Mouse (Mus musculus) fat pad, adult 2 months (tissue): ENCODE measurements around the gene Pim2.
"Not testable (repeated sequence)": the region's sequence is repeated elsewhere in the genome, so short reads cannot be mapped to it uniquely, and the experiment has no call there.

Experiments
- DNase-seq: peaks from one replicate; pipeline ENCODE4 v3.0.0-alpha.2; 2011; ENCODE audit warnings: low read depth, low spot score; ENCODE audit errors: extremely low read depth

Pim2 gene

DNA sequence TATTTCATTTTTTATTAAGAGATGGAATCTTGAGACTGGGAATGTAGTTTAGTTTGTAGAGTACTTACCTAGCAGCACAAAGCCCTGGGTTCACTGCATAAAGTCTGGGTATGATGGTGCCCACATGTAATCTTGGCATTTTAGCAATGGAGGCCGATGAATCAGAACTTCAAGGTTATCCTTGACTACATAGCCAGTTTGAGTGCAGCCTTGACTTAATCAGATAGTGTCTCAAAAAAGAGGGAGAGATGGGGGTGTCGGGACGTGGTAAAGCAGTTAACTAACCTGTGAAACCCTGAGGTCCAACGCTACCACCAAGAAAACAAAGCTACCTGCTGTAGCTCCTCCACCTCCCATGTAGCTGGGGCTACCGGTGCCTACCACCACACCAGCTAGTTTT lies 26.4 kb downstream of the Pim2 start:
- no peak for DNase-seq

DNA sequence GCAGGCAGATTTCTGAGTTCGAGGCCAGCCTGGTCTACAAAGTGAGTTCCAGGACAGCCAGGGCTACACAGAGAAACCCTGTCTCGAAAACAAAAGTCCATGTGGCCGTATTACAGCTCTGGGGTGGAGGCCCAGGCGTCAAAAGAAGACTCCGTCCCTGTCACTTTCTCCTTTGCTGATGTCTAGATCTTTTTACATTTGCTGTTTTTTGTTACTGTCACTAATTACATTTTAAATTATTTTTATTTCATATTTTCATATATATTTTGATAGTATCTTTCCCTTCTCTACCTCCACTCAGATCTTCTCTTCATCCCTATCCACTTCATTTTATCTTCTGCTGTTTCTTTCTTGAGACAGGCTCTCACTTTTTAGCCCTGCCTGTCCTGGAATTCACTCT lies 29.7 kb downstream of the Pim2 start, which contains the start of gene Gm10491:
Gene Gm10491 (minus strand): TSS at position 101 of the 400 bp plus-strand sequence.
- DNase-seq = no peak

DNA sequence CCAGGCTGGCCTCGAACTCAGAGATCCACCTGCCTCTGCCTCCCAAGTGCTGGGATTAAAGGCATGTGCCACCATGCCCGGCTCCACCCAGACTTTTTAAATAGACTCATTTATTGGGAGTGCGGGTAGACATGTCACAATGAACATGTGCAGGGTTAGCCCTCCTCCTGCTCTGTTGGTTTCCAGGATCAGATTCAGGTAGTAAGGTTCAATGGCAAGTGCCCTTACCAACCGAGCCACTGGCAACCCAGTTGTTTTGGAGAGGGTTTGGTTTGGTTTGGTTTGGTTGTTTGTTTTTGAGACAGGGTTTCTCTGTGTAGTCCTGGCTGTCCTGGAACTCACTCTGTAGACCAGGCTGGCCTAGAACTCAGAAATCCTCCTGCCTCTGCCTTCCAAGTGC lies 31.2 kb downstream of the Pim2 start, which contains the start of gene Gm10490:
Gene Gm10490 (plus strand): TSS at position 301 of the 400 bp plus-strand sequence.
- not testable (repeated sequence) for DNase-seq

DNA sequence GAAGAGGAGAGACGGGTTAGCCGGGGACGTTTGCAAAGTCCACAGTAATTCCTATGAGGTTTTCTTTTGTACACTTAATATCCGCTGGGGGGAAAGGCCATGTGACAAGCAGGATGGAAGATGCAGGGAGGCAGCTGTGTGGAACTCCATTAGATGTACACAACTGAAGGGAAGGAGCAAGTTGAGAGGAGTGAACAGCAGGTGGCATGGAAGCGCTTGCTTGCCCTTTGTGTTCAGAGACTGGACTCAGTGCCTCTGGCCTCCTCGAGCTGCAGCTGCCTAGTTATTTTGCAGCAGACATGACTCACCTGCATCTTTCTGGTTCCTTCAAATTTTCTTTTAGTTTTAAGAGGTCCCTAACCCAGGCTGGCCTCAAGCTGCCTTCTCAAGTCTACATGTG lies 32.4 kb downstream of the Pim2 start:
- no peak for DNase-seq

DNA sequence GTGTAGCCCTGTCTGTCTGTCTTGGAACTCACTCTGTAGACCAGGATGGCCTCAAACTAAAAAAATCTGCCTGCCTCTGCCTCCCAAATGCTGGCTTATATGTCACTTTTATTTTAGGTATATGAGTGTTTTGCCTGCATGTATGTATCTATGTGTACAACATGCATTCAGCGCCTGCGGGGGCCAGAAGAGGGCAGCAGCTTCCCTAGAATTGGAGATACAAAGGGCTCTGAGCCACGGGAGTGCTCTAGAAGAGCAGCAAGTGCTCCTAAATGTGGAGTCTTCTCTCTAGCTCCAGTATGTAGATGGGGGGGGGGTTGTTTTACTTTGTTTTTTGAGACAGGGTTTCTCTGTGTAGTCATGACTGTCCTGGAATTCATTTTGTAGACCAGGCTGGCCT lies 37.6 kb downstream of the Pim2 start:
- not testable (repeated sequence) for DNase-seq

DNA sequence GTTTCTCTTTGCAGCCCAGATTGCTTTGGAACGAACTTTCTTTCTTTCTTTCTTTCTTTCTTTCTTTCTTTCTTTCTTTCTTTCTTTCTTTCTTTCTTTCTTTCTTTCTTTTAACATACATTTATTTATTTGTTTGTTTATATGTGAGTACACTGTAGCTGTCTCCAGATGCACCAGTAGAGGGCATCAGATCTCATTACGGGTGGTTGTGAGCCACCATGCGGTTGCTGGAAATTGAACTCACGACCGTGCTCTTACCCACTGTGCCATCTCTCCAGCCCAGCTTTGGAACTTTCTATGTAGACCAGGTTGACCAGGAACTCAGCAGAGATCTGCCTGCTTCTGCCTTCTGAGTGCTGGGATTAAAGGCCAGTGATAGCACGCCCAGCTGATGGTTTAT lies 39.9 kb downstream of the Pim2 start:
- DNase-seq = not testable (repeated sequence)

DNA sequence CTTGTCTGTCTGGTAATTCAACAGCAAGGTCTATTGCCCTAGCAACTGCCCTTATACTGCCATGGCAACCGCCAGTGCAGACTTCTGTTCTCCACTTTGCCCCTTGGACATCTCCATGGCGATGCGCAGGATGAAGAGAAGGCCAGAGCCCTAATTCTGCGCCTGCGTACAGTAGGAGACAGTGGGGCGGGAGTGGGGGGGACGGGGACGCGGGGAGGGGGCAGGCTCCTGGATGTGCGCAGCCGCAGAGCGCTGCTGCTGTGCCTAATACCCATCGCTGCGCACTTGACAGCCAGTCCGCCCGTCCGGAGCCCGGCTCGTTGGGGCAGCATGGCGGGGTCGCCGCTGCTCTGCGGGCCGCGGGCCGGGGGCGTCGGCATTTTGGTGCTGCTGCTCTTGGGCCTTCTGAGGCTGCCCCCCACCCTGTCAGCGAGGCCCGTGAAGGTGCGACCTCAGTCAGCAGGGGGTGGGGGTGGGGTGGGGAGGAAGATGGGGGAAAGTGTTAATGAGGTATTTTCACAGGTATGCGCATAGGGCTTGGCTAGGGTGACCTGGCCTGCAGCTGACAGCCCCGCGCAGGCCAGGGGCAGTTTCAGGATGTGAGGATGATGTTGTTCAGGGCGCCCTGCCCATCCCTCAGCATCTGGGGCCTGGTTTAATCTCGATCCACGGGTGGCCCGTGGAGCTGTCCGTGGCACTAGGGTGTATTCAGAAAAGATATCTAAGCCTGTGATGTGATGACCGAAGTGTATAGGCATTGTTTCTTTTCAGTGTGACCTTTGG lies 41.7 kb downstream of the Pim2 start, which contains the start of gene Pcsk1n:
Gene Pcsk1n (plus strand): TSS at position 222 of the 783 bp plus-strand sequence.
- DNase-seq = no peak

DNA sequence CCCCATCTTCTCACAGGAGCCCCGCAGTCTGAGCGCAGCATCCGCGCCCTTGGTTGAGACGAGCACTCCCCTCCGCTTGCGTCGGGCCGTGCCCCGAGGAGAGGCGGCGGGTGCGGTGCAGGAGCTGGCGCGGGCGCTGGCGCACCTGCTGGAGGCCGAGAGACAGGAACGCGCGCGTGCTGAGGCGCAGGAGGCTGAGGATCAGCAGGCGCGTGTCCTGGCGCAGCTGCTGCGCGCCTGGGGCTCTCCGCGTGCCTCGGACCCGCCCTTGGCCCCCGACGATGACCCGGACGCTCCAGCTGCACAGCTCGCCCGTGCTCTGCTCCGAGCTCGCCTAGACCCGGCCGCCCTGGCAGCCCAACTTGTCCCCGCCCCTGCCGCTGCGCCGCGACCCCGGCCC lies 44.0 kb downstream of the Pim2 start:
- DNase-seq = no peak

DNA sequence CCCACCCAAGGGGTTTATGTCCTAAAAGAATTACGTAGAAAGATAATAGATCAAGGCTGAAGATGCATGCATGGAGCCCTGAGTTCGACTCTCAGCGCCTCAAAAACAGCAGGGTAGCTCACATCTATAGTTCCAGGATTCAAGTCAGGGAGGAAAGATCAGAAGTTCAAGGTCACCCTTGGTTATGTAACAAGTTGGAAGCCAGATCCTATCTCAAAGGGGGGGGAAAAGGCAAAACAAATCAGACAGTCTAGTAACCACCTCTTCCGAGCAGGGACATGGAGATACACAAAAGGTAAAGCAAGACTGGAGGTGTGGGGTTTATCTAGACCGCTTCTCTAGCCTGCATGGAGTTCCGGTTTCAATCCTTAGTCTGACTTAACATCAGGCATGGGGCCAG lies 48.2 kb downstream of the Pim2 start:
- no peak for DNase-seq

DNA sequence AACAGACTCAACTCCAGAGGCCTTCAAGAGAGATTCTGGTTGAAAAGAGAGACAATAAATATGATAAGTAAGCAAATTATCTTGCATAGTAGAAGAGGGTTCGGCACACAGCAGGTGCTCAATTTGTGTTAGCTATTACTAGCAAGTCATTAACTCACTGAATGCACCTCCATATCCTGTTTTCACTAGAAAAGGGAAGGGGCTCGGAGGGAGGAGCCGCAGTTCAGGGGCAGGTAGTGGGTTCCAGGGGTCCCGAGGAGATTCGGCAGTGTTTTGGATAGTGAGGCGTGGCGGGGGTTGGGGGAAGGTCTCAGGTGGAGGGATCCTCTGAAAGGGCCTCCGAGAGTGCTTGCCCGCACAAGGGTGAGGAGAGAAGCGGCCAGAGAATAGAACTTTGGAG lies 49.1 kb downstream of the Pim2 start:
- DNase-seq = no peak

DNA sequence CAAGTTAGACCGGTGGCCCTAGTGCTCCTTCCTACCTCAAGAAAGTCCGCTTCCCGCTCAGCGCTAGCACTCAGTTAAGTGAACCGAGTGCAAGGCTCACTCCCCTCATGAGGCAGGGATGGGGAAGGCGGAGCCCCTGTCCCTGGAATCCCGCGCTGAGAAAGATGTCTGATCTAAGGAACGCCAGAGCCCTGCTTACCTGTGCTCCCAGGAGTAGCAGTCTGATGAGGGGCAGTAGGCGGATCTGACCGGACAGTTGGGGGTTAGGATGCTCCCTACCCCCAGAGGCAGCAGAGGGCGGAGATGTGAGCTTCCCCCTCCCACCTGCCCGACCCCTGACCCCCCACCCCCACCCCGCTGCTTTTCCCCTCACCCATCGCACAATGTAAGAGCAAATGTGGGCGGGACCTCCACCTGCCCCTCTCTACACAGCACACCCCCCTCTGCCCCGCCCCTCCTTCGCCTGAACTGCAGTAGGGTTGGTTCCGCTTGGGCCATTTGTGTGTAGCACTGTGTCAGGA lies 50.3 kb downstream of the Pim2 start, which contains the start of gene Eras:
Gene Eras (minus strand): TSS at position 338 of the 521 bp plus-strand sequence.
- no peak for DNase-seq
